Mouse (Mus musculus) brain, embryonic 14.5 days (tissue): ENCODE results near the gene Grid2. TPM values are rescaled to one million over a fixed set of nuclear protein-coding genes. Genes with fewer than 3 reads are reported as not detected.

Experiments used
- DNase-seq: peaks from one replicate; pipeline ENCODE4 v3.0.0-alpha.2; 2011; ENCODE audit warnings: low read depth
- CTCF ChIP-seq: fragments of 200-500 bp; IDR thresholded peaks from 2 replicates; pipeline ENCODE4 v1.5.1; 2012; ENCODE audit warnings: inconsistent platforms, mild to moderate bottlenecking, moderate library complexity, borderline replicate concordance; ENCODE audit not compliant: insufficient read depth, insufficient read length; ENCODE audit errors: extremely low read depth
- POLR2A ChIP-seq: fragments of 200-500 bp; IDR thresholded peaks from 2 replicates; pipeline ENCODE4 v1.6.1; 2012; ENCODE audit warnings: mild to moderate bottlenecking, inconsistent platforms, borderline replicate concordance; ENCODE audit not compliant: poor library complexity, insufficient read depth, insufficient read length, severe bottlenecking; ENCODE audit errors: extremely low read depth
- polyA plus RNA-seq: library from polyadenylated mRNA; depleted of rRNA; stranded (reverse); fragments of >200 nt; gene quantifications from 2 replicates; pipeline ENCODE4 v1.2.3, GENCODE M21; 2012

The Grid2 gene
- polyA plus RNA-seq, 1 experiment = 12.3 TPM

- peak; percentile 95 for DNase-seq
- TF ChIP-seq POLR2A (no peak), CTCF (peak; percentile 88)
Measured at GRCm38 (mm10) chr6:64649296-64650226, 1393.9 kb downstream of the Grid2 start.

DNA sequence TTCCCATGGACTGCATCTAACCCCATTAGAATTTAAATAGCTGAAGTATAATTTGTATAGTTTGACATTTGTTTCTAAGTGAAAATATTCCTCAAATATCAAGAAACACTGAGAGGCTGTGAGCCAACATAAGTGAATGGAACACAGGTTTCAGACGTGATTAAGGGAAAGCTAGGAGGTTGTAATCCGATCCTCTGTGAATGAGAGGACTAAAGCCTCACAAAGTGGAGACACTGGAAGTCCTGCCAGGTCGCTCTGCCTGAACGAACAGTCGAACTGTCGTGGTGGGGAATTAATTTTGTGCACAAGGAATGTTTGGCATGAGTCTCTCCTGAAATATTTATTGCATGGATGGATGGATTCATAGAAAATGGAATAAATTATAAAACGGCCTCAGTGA lies 1395.1 kb downstream of the Grid2 start:
- TF ChIP-seq CTCF = no peak
- TF ChIP-seq POLR2A = no peak
- DNase-seq = peak; percentile 68

- DNase-seq = peak; percentile 45
- no peak for TF ChIP-seq CTCF
- TF ChIP-seq POLR2A = no peak
Measured at GRCm38 (mm10) chr6:64671010-64671409, 1415.3 kb downstream of the Grid2 start.

DNA sequence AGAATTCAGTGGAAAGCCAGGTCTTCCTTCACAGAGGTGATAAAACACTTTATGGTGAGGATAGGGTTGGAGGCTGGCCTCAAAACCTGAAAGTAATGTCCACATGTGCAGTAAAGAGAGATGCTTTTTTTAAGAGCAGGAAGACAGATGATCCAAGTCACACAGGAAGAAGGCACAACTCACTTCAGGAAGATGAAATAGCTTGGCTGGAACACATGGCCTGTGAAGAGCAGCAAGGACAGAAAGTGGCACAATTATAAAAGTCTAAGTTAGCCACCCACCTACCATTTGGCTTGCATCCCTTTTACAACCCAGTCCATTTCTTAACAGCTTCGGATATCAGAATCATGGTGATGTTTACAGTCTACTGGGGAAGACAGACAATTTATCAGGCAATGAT lies 1423.1 kb downstream of the Grid2 start:
- TF ChIP-seq POLR2A (no peak), CTCF (no peak)
- DNase-seq = no peak

DNA sequence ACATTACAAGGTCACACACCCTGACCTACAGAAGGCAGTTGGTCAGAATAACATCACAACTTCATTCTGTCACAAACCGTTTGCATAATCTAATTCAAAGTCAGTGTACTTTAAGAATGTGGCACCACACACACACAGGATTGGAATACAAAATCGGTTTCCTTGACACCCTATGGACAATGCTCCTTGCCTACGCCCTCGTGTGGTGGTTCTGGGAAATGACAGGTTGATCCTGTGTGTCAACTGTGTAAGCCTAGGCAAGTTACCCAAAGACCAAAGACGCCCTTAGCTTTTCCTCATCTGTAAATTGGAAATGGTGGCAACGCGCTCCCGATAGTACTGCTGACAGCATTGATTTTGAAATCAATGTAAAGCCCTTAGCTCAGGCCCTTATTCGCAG lies 1428.3 kb downstream of the Grid2 start:
- TF ChIP-seq CTCF = peak; percentile 64; the same call in 1 of the 2 replicates
- TF ChIP-seq POLR2A = no peak
- DNase-seq = peak; percentile 59

- DNase-seq = peak; percentile 79
- TF ChIP-seq CTCF (peak; percentile 68; the same call in 1 of the 2 replicates), POLR2A (no peak)
Measured at GRCm38 (mm10) chr6:64684973-64685372, 1429.3 kb downstream of the Grid2 start.

GRCm38 (mm10) chr6:64688181-64688944 lies 1432.7 kb downstream of the Grid2 start:
- DNase-seq = peak; percentile 84
- no peak for TF ChIP-seq CTCF
- no peak for TF ChIP-seq POLR2A

DNA sequence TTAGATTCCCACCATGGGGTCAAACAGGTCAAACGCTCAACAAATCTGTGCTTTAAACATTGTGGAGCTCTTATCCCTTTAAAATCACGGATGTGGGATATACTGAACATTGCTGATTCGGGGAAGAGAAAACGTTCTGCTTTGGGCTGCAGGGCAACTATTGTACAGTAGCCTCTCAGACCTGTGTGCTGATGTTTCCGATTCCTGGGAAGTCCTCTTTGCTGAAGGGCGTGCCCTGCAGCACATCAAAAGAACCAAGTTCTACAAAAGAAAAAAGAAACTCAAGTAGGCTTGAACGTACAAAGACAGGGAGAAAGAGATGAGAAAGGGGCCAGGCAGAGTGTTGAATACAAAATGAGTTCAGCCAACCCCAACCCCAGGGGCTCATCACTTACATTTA lies 1439.0 kb downstream of the Grid2 start:
- TF ChIP-seq CTCF (no peak), POLR2A (no peak)
- DNase-seq = peak; percentile 17

- no peak for DNase-seq
- TF ChIP-seq POLR2A (no peak), CTCF (no peak)
Measured at GRCm38 (mm10) chr6:64703659-64704058, 1448.0 kb downstream of the Grid2 start.

GRCm38 (mm10) chr6:64727751-64728403 lies 1472.2 kb downstream of the Grid2 start:
- TF ChIP-seq POLR2A = no peak
- no peak for TF ChIP-seq CTCF
- DNase-seq = peak; percentile 49
